8 mouse cellular contexts compared by ENCODE assay signal in the genomic region with DNA sequence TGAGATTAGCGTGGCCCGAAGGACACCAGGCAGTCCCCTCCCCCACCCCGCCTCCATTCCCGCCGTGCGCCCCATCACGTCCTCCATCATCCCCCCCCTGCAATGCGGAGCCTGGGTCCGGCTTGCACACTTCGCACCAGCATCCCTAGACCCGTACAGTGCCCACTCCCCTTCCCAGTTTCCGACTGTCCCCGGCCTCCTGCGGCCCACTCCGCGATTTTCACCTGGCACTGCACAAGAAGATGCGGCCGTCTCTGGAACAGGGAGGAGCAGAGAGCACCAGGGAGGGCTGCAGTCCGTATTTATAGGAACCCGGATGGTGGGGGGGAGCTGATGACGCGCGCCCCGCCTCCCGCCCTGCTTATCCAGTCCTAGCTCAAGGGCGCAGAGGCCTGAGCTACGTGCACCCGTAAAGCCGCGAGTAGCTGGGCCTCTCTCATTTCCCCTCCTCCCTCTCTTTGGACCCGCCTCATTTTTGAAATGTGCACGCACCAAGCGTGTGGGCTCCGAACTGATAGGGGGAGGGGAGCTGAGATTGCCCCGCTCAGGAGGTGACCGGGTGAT. TPM values are rescaled to one million over a fixed set of nuclear protein-coding genes. Genes with fewer than 3 reads are reported as not detected.
DNase-seq lines count a peak whose midpoint lies in the region; ATAC-seq and TF ChIP-seq lines count a peak whose summit lies in the region.

No protein-coding gene starts in this region.

- intact Hi-C loops in left cerebral cortex, postnatal 10 days (cut with DNase I): no loop called here

- peak; percentile 98 for DNase-seq in gastrocnemius, adult 8-10 months (ENCODE audit: low spot score in 2 of 2)
- peak; percentile 98 for DNase-seq in left cerebral cortex, postnatal 10 days (ENCODE audit: extremely low spot score in 1 of 2, low spot score in 2 of 2)
- DNase-seq in right cerebral cortex, postnatal 25 days: peak; percentile 94
- peak; percentile 96 for DNase-seq in urinary bladder, postnatal 4 days (ENCODE audit: low spot score in 2 of 2)

- H3K4me3 ChIP-seq in cortical plate, adult 2 months (ENCODE audit: insufficient read depth, low read length): peak overlapping the region; percentile 92

- peak overlapping the region; percentile 58 for H3K27ac ChIP-seq in cortical plate, adult 2 months (ENCODE audit: insufficient read depth, low read length)

- peak; percentile 90 for ATAC-seq in activated CD4-positive, CD25-positive, alpha-beta regulatory T cell, adult 4 months
- ATAC-seq in inflammation-experienced regulatory T-cells, adult 6 months: peak; percentile 91
- ATAC-seq in megakaryocyte-erythroid progenitor cell, adult 5-6 weeks (replicated peaks; ENCODE audit: low FRiP score, low TSS enrichment, poor library complexity, severe bottlenecking): peak; percentile 81

- H3K4me1 ChIP-seq in cortical plate, adult 2 months (ENCODE audit: control insufficient read depth, insufficient read depth, low read length): peaks cover 8% of the 10 kb centered on the region

- TF ChIP-seq POLR2A in cortical plate, adult 2 months (IDR thresholded peaks at IDR 0.05; ENCODE audit: extremely low read depth, insufficient read depth, low read length): peak; percentile 100

- TF ChIP-seq CTCF in cortical plate, adult 2 months (IDR thresholded peaks at IDR 0.05; ENCODE audit: extremely low read depth, insufficient read depth, low read length): no peak

RNA-seq across cellular contexts. Expression of gene Gapdh, which starts 0.9 kb away (rescaled TPM):
- polyA plus RNA-seq in activated CD4-positive, CD25-positive, alpha-beta regulatory T cell, adult 4 months (2017; shearing (Covaris generic)): 100 to 1,000 TPM; 300 to 540 TPM
- 4,394 and 4,549 TPM in 2 replicates for polyA plus RNA-seq in cortical plate, adult 2 months (2012; rRNA removed)
- total RNA-seq in gastrocnemius, adult 8-10 months (2022): over 10,000 TPM; 10,104 to 14,130 (median 11,228) TPM
- 100 to 1,000 TPM; 217 to 463 (median 365) TPM for polyA plus RNA-seq in inflammation-experienced regulatory T-cells, adult 6 months (2017; shearing (Covaris generic))
- total RNA-seq in left cerebral cortex, postnatal 10 days (2021): 1,000 to 10,000 TPM; 1,896 to 1,966 TPM
- total RNA-seq in megakaryocyte-erythroid progenitor cell, adult 5-6 weeks (2014; fragmentation: Nextera tagmentation): 900 and 1,346 TPM in 2 replicates
- 535 and 806 TPM in 2 replicates for total RNA-seq in megakaryocyte-erythroid progenitor cell, adult 5-6 weeks (2017)

RNA-seq across cellular contexts. Expression of gene Iffo1, which starts 20.4 kb away (rescaled TPM):
- 10 to 100 TPM in 1 of 2 experiments, 1 to 10 TPM in 1; 6.9 to 13.3 TPM for polyA plus RNA-seq in activated CD4-positive, CD25-positive, alpha-beta regulatory T cell, adult 4 months (2017; shearing (Covaris generic))
- 96.9 and 97.6 TPM in 2 replicates for polyA plus RNA-seq in cortical plate, adult 2 months (2012; rRNA removed)
- total RNA-seq in gastrocnemius, adult 8-10 months (2022): 1 to 10 TPM; 6.6 to 8.9 (median 7.5) TPM
- polyA plus RNA-seq in inflammation-experienced regulatory T-cells, adult 6 months (2017; shearing (Covaris generic)): 10 to 100 TPM in 1 of 3 experiments, 1 to 10 TPM in 2; 6.9 to 12.4 (median 9.8) TPM
- 10 to 100 TPM; 38.7 to 40.2 TPM for total RNA-seq in left cerebral cortex, postnatal 10 days (2021)
- total RNA-seq in megakaryocyte-erythroid progenitor cell, adult 5-6 weeks (2014; fragmentation: Nextera tagmentation): 18.3 and 22.7 TPM in 2 replicates
- total RNA-seq in megakaryocyte-erythroid progenitor cell, adult 5-6 weeks (2017): 10.3 and 12.8 TPM in 2 replicates

RNA-seq across cellular contexts. Expression of gene Ncapd2, which starts 26.1 kb away (rescaled TPM):
- polyA plus RNA-seq in activated CD4-positive, CD25-positive, alpha-beta regulatory T cell, adult 4 months (2017; shearing (Covaris generic)): 10 to 100 TPM; 33.1 to 61.3 TPM
- polyA plus RNA-seq in cortical plate, adult 2 months (2012; rRNA removed): 53.5 and 58.3 TPM in 2 replicates
- 10 to 100 TPM in 2 of 4 experiments, 1 to 10 TPM in 2; 7.3 to 14.0 (median 9.1) TPM for total RNA-seq in gastrocnemius, adult 8-10 months (2022)
- 10 to 100 TPM; 25.4 to 88.8 (median 51.2) TPM for polyA plus RNA-seq in inflammation-experienced regulatory T-cells, adult 6 months (2017; shearing (Covaris generic))
- 10 to 100 TPM; 31.7 to 32.7 TPM for total RNA-seq in left cerebral cortex, postnatal 10 days (2021)
- 285 and 384 TPM in 2 replicates for total RNA-seq in megakaryocyte-erythroid progenitor cell, adult 5-6 weeks (2014; fragmentation: Nextera tagmentation)
- total RNA-seq in megakaryocyte-erythroid progenitor cell, adult 5-6 weeks (2017): 186 and 262 TPM in 2 replicates

RNA-seq across cellular contexts. Expression of gene Mrpl51, which starts 26.2 kb away (rescaled TPM):
- polyA plus RNA-seq in activated CD4-positive, CD25-positive, alpha-beta regulatory T cell, adult 4 months (2017; shearing (Covaris generic)): 10 to 100 TPM; 85.7 to 89.0 TPM
- 51.2 and 52.9 TPM in 2 replicates for polyA plus RNA-seq in cortical plate, adult 2 months (2012; rRNA removed)
- 100 to 1,000 TPM; 224 to 255 (median 228) TPM for total RNA-seq in gastrocnemius, adult 8-10 months (2022)
- polyA plus RNA-seq in inflammation-experienced regulatory T-cells, adult 6 months (2017; shearing (Covaris generic)): 100 to 1,000 TPM in 1 of 3 experiments, 10 to 100 TPM in 2; 65.3 to 102 (median 74.3) TPM
- 10 to 100 TPM; 70.1 to 78.7 TPM for total RNA-seq in left cerebral cortex, postnatal 10 days (2021)
- 163 and 194 TPM in 2 replicates for total RNA-seq in megakaryocyte-erythroid progenitor cell, adult 5-6 weeks (2014; fragmentation: Nextera tagmentation)
- total RNA-seq in megakaryocyte-erythroid progenitor cell, adult 5-6 weeks (2017): 120 and 151 TPM in 2 replicates

RNA-seq across cellular contexts. Expression of gene Nop2, which starts 33.7 kb away (rescaled TPM):
- polyA plus RNA-seq in activated CD4-positive, CD25-positive, alpha-beta regulatory T cell, adult 4 months (2017; shearing (Covaris generic)): 10 to 100 TPM; 40.6 to 50.3 TPM
- 20.0 and 21.5 TPM in 2 replicates for polyA plus RNA-seq in cortical plate, adult 2 months (2012; rRNA removed)
- total RNA-seq in gastrocnemius, adult 8-10 months (2022): 10 to 100 TPM; 16.3 to 21.1 (median 19.0) TPM
- polyA plus RNA-seq in inflammation-experienced regulatory T-cells, adult 6 months (2017; shearing (Covaris generic)): 10 to 100 TPM; 32.7 to 50.7 (median 48.1) TPM
- total RNA-seq in left cerebral cortex, postnatal 10 days (2021): 10 to 100 TPM; 32.4 to 35.6 TPM
- total RNA-seq in megakaryocyte-erythroid progenitor cell, adult 5-6 weeks (2014; fragmentation: Nextera tagmentation): 92.2 and 114 TPM in 2 replicates
- total RNA-seq in megakaryocyte-erythroid progenitor cell, adult 5-6 weeks (2017): 108 and 125 TPM in 2 replicates

Comparison
In these comparisons a context has a peak if more than half of its experiments do, and no peak if none do; other contexts are left out.
1. Peak in every context shown above with its lines: DNase-seq, ATAC-seq, H3K4me3 ChIP-seq and H3K27ac ChIP-seq.
2. RNA of gene Gapdh, which starts 0.9 kb away (total RNA-seq): 10,104 to 14,130 TPM in gastrocnemius, adult 8-10 months; 1,896 to 1,966 TPM in left cerebral cortex, postnatal 10 days and 535 to 1,346 TPM in megakaryocyte-erythroid progenitor cell, adult 5-6 weeks; every median in the first group is over 4 times any median in the second.
3. RNA of gene Ncapd2, which starts 26.1 kb away (total RNA-seq): 186 to 384 TPM in megakaryocyte-erythroid progenitor cell, adult 5-6 weeks; 31.7 to 32.7 TPM in left cerebral cortex, postnatal 10 days and 7.3 to 14.0 TPM in gastrocnemius, adult 8-10 months; every median in the first group is over 4 times any median in the second.